Mouse (Mus musculus): ENCODE measurements around the gene Terb1.

GRCm38 (mm10) chr8:104437494-104438135, 72.1 kb downstream of the Terb1 start:
- TF ChIP-seq CTCF (conservative IDR thresholded peaks at IDR 0.05; ENCODE audit: low read length) (no peak), NANOG (IDR thresholded peaks at IDR 0.05; ENCODE audit: borderline replicate concordance, low read length) (no peak)
